Mouse (Mus musculus) megakaryocyte, embryonic 14.5 days (primary cell): ENCODE measurements around the gene Ginm1.

Experiments used
- FLI1 ChIP-seq: IDR thresholded peaks from 2 replicates; pipeline ENCODE4 v1.6.1; 2012; ENCODE audit warnings: low read length, inconsistent platforms, mixed read lengths
- GATA1 ChIP-seq: IDR thresholded peaks from 3 replicates; pipeline ENCODE4 v1.6.1; 2012; ENCODE audit warnings: mixed read lengths, low read length, inconsistent platforms, borderline replicate concordance

GRCm38 (mm10) chr10:7772769-7773168 is 19.9 kb downstream of the Ginm1 start:
- TF ChIP-seq GATA1 (no peak), FLI1 (no peak)
